Mouse (Mus musculus): ENCODE measurements around the gene Zbtb40.

Zbtb40 gene

DNA sequence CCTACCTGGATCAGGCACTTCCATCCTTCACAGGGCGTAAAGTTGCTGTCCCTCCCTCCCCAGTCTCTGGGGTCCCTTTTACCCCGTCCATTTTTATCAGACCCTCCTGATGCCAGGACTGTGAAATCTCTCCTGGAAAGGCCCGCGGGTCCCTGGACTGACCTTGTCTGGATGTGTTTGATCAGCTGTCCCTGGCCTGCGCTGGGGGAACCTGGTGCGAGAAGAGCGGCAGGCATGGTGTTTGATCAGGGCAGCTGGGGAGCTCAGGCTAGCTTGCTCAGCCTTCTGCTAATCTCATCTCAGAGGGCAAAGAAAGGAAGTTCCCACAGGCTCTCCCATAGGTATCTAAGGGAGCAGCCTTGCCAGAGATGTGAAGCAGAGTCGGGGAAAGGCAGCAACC is 71.4 kb downstream of the Zbtb40 start:
- DNase-seq (ENCODE audit: low read depth, low spot score): no peak

DNA sequence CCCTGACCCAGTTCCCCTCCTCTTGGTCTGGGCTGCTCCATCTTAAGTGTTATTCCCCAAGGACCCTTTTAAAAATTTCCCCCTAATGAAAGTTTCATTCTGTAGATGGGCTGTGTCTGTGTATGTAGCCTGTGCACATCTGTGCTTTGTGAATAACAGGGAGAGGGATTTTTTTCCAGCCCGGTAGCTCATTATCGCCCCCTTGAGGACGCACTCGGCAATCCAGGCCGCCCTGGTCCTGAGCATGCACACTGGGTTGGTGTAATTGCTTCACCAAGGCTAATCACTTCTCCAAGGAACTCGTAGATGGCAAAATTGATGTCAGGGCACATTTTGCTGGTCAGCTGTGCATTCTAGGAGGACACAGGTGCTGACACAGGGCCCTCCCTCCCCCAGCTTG is 77.7 kb downstream of the Zbtb40 start:
- no peak for DNase-seq (ENCODE audit: low read depth, low spot score)

DNA sequence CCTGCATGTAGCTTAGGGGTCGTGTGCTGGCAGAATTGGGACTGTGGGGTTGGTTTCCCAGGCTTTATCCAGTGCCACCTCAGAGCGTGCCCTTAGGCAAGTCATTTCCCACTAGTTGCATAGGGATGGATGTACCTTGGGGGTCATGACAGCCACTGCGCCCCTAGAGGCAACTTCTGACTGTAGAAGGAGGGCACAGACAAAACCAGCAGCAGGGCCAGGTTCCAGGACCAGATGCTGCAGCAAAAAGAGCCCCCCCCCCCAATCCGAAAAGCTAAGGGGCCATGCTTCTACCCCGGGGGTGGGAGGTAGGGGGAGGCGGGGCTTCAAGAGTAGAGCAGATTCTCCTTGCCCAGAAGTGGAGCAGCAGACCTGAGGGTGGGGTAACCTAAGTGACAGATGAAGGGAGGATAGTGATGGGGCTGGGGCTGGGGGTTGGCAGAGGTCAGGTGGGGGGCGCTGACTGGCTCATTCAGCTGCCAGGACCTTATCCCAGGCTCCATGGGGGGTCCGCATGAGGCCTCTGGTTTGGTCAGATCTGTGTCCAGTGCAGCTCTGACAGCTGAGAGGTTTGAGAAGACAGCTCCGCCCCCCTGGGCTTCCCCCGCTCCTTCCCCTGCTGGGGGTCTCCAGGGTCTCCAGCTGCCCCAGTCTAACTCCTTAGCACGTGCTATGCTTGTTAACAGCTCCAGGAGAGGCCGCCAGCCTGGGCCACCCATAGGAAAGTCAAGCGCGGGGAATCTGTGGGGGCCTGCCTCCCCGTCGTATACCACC is 78.9 kb downstream of the Zbtb40 start:
- no peak for DNase-seq (ENCODE audit: low read depth, low spot score)

DNA sequence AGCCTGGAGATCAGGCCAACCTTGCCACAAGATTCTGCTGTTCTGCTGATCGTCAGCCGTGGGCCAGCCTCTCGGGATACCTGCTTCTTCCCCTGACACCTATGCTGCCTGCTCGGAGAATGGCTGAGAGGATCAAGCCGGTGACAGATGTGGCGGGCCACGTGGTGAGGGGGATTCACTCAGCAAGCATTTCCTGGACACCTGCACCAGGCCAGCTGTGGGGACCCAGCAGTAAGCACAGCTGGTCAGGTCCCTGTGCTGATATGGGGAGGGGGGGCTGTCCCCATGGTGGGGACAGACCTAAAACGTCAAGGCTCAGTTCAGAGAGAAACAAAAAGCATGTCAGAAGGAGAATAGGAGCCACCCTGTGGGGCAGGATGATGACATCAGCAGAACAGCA is 79.5 kb downstream of the Zbtb40 start:
- no peak for DNase-seq (ENCODE audit: low read depth, low spot score)

DNA sequence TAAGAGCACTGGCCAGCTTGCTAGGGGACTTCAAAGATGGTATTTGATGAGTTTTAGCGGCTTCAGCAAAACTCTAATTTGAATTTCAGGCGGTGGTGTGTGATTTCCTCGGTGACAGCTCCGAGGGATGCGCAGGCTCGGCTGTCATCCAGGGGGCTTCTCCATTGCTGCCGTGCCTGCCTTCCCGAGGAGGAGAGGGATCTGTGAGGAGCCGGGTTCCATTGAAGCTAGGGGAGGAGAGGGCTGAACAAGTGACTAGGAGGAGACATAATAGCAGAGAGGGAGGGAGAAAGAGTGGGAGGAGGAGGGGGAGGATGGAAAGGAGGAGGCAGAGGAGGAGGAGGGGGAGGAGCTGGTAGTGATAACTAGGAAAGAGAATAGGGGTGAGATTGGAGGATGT is 81.1 kb downstream of the Zbtb40 start:
- no peak for DNase-seq (ENCODE audit: low read depth, low spot score)

DNA sequence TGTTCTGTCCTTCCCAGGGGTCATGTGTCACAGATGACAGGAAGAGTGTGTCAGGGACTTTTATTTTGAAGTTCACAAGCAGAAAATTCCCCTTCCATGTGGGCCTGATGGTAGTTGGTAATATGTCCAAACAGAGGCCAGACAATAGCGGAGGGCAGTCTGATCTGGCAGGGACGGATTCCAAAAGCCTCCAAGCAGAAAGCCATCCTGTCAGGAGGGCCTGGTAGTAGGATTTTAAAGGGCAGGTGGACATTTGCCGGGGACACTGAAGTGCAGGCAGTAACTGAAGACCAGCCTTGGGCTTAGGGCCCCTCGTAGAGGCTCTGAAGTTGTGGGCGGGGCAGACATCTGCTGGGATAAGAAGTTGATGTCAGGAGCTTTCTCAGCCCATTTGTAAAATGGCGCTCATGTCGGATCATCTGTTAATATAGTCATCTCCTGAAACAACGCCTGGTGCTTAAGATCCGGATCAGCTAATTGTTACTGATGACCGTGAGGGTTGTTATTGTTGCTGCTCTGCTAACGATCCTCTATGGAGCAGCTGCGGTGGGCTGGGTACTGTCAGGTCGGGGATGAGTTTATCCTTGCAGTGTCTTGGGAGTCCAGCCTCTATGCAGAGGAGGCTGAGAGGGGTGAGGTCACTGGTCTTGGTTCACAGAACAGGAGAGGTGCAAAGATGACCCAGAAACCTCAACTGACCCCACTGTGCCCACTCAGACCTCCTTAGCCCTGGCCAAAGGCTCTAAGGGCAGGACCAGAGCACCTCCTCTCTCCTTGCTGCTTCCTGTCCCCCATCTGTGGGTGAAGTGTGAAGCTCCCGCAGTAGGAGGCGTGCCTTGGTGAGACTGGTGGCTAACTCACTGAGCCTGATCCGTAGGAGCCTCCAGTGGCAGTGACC is 81.9 kb downstream of the Zbtb40 start:
- DNase-seq (ENCODE audit: low read depth, low spot score): no peak

DNA sequence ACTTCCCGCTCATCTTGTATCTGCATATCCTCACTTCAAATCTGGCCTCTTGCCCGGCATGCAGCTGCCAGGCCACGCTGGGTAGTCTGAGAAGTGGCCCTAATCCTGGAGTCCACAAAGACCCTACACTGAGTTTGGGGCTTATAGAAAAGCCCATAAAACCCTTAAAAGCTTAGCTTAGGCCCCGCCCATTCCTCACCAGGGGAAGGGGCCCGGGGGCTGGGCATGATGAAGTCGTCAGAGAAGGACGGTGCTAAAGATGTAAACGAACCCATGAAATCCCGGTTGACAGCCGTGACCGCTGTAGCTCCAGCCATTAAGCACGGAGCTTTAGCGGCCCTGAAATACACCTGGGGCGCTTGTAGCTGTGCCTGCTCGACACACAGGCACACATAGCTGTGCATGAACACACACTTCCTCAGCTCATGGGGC is 83.6 kb downstream of the Zbtb40 start:
- no peak for DNase-seq (ENCODE audit: low read depth, low spot score)

DNA sequence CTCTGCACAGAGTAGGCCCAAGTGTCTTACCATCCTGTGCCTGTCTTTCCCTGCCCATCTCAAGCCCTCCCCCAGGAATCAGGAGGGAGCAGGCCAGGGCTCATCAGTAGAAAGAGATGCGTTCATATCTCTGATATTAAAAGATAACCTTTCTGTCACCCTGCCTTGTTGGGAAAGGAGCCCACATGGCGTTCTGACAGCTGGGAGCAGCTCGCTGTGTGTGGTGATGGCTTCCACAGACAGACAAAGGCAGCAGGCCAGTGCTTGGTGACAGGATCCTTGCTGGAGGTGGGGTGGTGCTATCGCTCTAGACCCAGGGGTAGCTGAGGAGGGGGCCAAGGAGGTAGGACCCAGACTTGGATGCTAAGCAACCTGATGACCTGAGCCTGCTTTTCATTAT is 86.2 kb downstream of the Zbtb40 start:
- no peak for DNase-seq (ENCODE audit: low read depth, low spot score)

DNA sequence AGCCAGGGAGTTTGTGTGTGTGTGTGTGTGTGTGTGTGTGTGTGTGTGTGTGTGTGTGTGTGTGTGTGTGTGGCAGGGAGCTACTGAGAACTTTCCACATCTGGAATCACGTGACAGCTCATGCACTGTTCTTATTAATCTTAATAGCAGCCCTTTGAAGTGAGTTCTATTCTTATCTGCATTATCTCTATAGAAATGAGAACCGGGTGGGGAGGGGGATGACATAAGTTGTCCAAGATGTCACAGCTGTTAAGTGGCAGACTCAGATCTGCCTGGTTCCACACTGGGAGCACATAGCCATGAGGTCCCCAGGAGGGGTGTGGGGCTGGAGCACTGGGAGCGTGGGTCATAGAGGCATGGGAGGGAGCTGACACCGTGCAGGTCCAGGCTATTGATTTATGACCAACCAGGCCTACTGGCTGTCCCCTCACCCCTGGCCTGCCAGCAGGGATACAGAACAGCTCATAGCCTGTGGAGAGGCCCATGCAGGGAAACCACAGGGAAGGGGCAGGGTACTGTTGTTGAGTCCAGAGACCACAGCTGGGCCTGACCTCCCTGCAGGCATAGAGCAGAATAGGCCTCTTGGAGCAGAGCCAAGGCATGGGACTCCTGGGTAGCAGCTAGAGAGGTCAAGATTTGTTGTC is 86.8 kb downstream of the Zbtb40 start:
- DNase-seq (ENCODE audit: low read depth, low spot score): no peak

DNA sequence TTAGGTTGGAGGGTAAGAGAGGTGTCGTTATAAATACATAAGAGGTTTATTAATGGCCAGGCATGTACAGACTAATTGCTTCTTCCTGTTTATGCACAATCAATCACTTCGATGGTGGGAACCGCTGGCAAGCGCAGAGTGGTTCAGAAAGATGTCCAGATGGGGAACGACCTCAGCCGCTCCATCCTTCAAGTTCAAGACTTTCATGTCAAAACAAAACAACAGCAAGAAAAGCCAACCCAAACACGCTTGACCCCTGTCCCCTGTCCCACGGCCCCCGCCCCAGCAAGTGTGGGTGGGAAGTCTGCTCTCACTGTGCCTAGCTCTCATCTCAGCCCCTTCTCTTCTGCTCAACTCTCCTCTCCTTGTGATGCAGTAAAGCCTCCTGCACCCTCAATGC is 88.0 kb downstream of the Zbtb40 start:
- DNase-seq (ENCODE audit: low read depth, low spot score): no peak

DNA sequence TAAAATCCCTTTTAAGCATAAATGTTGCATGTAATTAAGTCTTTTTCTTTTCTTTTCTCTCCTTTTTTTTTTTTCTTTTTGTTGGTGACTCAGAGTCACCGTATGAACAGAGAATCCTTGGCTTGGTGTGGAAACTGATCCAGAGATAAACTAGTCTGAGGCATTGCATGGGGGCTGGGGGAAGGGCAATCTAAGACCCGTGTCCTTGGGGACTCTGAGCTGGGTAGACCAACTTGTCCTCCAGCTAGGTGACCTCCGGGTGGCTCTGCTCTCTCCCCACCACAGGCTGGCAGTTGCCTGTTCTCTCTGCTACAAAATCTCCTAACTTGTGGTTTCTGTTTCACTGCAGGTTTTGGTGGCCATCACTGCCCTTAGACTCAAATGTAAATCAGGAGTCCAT is 88.5 kb downstream of the Zbtb40 start:
- no peak for DNase-seq (ENCODE audit: low read depth, low spot score)

DNA sequence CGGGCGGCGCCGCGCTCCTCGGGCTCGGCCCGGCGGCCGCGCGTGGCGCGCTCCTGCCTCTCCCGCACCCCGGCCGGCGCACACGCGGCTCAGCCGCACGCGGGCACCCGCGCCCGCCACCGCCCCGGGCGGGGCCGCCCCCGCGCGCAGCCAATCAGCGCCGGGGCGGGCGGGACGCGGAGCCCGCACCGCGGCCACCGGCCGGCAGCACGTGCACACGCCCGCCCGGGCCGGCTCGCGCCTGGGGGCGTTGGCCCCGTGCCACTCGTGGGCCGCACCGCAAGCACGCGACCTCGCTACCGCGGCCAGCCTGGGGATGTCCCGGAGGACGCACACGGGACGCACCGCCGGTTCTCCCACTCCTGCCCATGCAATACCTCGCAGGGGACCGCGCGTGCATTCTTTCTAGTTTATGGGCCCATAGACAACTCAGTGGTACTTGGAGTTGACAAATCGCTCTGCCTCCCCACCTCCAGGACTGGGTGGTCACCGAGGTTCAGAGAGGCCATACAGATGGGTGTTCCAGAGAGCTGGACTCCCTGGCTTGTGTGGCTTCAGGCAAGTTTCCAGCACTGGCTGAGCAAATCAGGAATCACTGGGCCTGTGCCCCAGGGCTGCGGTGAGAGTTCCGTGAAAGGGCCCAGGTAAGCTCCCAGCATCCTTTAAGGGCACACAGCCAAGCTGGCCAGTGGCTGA is 91.7 kb downstream of the Zbtb40 start, which contains the start of gene Epha8:
Epha8 (minus strand) TSS at position 66 of the 696 bp plus-strand sequence.
- no peak for DNase-seq (ENCODE audit: low read depth, low spot score)

DNA sequence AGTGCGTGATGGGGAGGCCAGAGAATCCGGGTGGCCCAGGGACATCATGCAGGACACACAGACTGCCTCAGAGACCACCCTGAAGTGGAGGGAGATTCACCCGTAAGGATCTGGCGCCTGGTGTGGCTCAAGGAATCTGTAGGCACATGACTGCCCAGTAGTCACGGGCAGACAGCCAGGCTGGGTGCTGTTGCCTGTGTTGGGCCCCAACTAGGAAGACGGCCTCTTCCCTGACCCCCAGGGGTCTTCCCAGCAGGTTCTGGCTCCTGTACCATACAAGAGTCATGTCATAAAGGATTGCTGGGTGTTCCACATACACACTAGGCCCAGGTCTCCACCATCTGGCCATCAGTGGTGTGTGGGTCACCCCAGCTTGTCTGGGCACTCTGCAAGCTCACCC is 94.0 kb downstream of the Zbtb40 start:
- no peak for DNase-seq (ENCODE audit: low read depth, low spot score)

DNA sequence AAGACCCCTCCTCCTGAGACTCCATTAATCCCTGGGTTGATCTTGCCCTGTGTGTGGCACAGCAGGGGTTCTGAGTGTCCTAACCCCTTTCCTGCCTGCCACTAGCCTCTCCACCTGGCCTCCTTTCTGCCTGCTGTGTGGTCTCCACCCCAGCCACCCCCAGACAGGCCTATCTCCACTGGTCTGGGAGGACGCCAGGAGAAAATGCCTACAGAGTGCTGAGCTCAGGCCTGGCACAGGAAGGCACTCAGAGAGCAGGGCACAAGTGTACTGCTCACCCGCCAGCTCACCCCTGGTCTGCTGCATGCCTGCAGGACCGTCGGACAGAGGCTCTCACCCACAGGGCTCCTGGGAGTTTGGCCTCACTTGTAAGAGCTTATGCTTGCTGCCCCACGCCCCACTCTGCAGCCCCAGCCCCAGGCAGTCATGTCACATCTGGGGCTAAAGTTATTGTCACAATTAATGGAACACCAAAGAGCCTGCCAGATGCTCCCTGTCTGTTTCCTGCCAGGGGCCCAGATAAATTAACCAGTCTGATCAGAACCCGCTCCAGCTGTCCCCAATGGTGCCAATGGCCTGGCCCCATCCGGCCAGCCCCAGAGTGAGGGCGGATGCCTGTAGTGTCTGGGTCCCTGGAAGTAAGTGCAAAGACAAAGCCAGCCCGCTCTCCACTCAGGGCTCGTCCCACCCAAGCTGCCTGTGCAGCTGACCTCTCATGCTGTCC is 99.2 kb downstream of the Zbtb40 start:
- no peak for DNase-seq (ENCODE audit: low read depth, low spot score)

DNA sequence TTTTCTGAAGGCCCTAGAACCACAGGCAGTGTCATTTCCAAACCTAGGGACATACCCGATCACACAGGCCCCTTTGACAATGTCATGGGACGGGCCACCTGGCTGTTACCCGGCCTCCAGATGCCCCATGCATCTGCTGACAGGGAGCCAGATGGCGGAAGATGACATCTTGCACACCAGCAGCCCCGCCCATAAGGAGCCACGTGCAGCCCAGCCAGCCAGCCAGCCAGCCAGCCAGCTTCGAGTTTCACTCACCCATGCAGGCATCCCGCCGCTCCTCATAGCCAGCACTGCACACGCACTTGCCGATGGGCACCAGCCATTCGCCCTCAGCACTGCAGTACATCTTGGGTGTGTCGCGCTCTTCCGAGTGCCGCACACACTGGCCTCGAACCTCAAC is 103.2 kb downstream of the Zbtb40 start:
- DNase-seq (ENCODE audit: low read depth, low spot score): no peak

DNA sequence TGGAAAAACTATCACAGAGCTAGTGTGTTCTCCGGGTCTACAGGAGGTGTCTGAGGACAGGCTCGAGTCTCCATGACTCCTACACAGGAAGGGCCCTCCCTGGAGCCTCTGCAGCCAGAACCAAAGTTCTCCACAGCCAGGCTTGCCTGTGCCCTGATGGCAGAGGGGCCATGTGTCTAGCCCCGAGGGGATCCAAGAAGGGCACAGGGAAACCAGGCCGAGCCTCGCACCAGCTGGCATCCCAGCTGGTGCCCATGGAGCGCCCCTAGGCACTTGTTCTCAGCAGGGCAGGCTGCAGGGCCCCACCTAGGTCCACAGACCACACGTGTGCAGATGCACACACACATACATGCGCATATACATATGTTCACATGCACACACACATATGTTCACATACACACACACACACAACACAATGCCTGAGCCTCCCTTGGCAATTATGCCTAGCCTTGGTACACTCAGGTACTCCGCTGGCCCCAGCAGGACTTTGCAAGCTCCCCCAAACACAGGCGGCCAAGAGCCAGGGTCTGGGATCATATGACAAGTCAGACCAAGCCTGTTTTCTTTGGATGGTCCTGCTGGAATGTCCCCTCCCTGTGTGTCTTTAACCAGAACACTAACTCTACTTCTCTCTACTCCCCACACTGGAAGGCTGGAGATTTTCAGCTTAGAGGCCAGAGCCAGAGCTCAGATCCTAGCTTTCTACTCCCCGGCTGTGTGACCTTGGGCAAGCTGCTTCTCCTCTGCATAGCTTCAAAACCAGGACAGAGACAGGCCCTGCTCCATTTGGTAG is 103.8 kb downstream of the Zbtb40 start:
- DNase-seq (ENCODE audit: low read depth, low spot score): no peak

DNA sequence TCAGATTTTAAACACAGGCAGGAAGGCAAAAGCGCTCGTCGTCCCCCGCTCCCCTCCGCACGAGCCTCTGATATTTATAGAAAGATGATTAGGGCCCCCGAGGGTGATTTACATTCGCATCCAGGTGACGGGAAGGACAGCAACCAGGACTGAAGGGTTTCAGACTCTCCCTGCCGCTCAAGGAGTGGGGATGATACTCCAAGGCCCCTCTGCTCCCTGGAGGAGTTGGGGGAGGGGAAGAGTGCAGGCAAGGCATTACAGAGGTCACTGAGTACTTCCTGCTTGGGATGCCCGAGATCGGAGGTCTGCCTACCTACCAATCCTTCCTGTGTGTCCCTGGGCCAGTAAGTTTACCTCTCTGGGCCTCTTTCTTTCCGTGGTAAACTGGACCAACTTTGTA is 105.4 kb downstream of the Zbtb40 start:
- DNase-seq (ENCODE audit: low read depth, low spot score): no peak

DNA sequence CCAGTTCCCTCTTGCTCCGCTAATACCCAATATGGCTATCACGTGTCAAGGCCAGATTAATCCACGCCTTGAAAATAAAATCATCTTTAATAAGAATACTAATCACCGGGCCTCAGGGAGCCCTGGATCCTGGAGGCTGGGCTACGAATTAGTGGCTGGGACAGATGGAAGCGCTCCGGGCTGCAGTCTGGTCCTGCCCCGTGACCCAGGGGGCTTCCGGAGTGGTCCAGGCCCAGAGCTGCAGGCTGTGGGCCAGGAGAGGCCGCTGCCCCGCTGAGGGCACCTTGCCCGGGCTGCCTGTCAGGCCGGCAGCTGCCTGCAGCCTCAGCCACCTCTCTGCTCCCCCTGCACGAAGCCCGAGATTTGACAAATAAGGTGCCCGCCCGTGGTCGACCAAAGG is 105.8 kb downstream of the Zbtb40 start:
- no peak for DNase-seq (ENCODE audit: low read depth, low spot score)

DNA sequence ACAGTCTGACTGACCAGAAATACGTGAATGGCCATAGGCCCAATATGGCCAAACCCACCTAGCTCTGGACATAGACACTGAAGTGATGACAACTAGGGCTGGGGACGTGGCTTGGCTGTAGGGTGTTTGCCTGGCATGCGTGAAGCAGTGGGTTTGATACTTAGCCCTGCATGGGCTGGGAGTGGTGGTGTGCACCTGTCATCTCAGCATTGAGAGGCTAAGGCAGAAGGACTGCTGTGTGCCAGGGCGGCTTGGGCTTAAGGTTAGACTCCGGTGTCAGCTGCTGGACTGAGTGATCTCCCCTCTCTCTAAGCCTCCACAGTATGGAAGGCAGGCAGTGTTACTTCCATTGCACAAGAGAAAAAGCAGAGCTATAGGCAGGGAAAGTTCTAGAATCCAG is 110.7 kb downstream of the Zbtb40 start:
- no peak for DNase-seq (ENCODE audit: low read depth, low spot score)

DNA sequence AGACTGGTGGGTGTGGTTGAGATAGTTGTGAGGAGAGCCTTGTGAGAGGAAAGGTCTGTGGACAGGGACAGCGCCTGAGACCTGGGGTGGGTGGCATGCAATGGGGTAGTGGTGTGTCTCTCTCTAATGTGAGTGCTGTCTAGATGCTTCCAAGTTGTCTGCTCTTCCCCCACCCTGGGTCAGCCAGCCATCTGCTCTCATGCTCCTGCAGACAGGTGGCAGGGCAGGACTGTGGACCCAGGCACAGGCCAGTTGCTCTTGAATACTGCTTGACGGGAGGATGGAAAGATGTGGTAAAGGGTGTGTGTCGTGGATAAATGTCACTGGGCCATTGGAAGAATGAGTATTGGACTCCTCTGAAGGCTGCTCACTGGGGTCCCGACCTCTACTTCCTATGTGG is 111.3 kb downstream of the Zbtb40 start:
- DNase-seq (ENCODE audit: low read depth, low spot score): no peak
